Mouse (Mus musculus): ENCODE data around the gene Mx1. TPM values are rescaled to one million over a fixed set of nuclear protein-coding genes. Genes with fewer than 3 reads are reported as not detected.

Mx1 gene
- total RNA-seq (2022) = under 1 TPM in 3 of 4 experiments, not detected in 1; 0.13 to 0.51 (median 0.31) TPM

DNA sequence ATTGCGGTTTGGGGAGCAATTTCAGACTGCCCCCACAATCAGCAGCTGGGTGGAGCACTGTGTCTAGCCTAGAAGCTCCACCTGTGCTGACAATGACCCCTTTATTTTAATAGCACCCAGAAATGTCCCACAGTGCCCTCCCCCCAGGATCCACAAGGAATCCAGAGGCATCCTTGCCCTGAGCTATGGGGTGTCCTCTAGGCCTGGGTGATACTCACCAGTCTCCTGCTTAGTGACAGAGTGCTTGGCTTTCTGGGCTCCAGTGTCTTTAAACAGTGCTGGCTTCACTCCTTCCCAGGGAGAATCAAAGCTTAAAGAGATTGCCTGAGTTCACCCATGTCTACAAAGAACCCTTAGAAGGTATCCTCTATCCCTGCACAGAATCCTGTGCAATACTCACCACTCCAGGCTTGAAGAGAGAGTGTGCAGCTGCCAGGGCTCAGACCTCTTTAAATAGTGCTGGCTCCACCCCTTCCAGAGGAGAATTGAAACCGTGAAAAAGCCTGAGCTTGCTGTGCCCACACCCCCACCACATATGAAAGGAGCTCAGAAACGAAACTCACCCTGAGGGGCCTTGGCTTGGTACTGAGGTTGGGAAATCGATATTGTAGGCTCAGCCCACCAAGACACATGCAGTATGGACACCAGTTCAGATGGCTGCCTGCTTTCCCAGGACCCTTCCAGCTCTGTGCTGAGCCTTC, at the start of gene Mx1:
Gene Mx1 (minus strand): TSS at position 427 of the 701 bp plus-strand sequence.
- DNase-seq (ENCODE audit: low spot score in 2 of 2) = no peak

DNA sequence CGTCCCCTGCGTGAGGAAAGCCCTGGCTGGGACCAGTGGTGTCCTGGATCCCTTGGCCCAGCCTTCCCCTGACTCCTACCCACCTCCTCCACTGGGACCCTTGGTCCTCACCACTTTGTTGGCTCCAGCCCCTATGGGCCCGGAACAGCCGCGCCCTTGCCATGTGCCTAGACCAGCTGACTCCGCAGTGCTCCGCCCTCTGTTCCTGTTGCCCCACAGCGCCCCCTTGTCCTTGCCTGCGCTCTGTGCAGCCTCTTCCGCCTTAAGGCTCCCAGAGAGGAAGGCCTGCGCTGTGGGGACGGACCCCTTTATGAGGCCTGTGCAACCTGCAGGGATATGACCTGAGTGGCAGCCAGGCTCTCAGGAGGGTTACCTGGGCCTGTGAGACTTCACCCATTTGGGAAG, 49.6 kb upstream of the Mx1 start:
- DNase-seq (ENCODE audit: low spot score in 2 of 2) = no peak

DNA sequence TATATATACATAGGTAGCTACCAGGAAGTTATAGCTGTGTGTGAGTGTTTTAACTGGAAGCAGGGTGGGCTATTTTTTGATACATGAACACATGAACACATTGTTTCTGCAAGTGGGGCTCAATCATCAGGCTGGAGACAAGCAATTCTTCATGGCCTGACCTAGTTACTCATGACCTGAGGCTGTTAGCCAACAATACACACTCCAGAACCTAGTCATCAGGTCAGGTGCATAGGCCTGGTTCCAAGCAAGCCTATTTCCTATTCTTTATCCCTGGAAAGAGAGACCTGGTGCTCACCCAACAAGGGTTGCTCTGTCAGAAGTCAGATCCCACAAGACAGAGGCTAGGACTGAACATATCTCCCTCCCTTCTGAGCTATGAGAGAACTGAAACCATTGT, 48.8 kb upstream of the Mx1 start:
- DNase-seq (ENCODE audit: low spot score in 2 of 2) = no peak

DNA sequence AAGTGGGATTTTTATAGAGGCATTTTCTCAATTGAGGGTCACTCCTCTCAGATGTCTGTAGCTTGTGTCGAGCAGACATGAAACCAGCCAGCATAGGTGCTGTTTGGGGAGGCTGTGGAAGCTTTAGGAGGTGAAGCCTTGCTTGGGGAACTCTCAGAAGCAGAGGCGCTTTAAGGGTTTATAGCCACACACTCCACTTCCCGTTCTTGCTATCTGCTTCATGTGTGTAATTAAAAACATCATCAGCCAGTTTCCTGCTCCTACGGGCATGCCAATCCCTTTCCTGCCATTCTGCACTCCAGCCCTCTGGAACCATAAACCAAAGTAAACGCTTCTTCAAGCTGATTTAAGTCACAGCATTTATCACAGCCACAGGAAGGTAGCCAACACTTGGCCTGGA, 48.1 kb upstream of the Mx1 start:
- DNase-seq (ENCODE audit: low spot score in 2 of 2) = no peak

DNA sequence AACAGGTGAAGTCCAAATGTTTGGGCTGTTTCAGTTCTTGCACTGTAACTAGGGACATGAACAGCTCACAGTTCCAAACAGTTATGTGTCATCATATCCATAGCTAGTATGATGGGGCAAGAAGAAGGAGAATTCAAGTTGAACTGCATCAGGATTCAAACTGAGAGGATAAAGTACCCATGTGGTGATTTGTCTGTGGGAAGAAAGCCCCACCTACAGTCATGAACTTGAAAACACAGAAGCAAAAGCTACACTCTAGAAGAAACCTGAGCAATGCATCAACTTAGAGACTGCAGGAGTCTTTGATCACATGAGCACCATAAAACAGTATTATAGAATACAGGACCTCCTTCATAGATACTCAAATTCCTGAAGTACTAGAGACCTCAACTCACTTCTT, 45.1 kb upstream of the Mx1 start:
- DNase-seq (ENCODE audit: low spot score in 2 of 2) = no peak

DNA sequence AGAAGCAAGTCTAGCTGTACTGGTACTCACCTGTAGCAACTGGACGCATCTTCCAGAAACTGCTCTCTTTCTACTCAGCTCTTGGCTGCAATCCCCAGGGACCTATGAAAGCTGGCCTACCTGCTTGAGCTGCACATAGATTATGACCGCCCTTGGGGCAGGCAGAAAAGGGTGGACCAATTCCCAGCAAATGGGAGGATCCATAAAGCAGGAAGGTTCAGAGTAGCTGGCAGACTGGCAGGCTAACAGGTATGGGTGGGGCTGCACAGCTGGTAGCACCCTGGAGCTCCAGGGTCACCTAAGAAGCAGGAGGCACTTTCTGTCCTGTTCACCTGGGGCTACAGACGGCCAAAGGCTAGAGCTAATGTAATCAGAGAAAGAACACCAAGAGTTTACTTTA, 42.1 kb upstream of the Mx1 start:
- DNase-seq (ENCODE audit: low spot score in 2 of 2) = no peak

DNA sequence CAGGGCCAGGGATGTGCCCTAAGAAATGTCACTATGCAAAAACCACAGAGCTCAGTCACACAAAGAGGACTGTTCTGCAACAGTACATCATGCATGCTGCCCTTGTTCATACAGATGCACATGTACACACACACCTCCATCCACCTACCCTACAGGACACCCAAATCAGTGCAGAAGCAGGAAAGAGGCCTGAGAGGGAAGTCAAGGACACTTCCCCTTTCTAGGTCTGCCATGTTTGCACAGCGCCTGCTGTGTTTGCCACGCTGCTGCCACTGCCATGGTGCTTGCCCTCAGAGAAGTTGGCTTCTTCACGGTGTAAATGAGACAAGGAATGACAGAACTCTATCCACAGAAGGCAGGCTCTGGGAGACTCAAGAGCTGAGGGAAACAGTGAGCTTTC, 41.1 kb upstream of the Mx1 start:
- no peak for DNase-seq (ENCODE audit: low spot score in 2 of 2)

DNA sequence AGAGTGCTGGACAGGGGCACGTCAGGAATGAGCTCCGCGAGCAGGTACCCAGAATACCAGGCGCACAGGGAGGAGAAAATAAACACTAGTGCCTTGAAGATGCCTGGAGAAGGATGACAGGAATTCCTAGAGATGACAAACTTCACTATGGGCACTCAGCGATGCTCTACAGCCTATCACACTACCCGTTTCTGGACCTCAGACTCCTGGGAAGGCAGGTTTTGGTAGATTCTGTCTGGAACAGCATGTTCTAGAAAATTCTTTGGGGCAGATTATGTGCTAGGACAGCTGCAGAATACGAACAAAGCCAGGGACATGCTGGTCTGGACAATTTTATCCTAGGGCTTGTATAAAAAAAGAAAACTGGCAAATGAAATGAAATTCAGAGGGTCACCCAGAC, 38.2 kb upstream of the Mx1 start:
- no peak for DNase-seq (ENCODE audit: low spot score in 2 of 2)

DNA sequence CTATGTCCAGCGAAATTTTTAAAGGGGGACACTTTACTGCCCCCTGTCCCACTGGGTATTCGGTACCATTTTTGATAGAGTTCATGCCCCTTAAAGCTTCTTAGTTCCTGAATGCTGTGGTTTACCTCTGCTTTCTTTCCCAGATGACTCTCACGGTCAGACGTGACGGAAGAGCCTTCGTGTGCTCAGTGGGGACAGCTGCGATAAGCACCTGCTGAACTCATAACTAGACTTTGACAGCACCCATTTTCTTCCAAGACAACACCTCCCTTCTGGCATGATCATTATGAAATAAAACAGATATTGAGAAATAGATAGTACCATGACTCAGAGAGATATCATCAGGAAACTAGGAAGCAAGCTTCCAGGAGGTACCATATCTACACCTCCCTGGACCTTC, 36.7 kb upstream of the Mx1 start:
- DNase-seq (ENCODE audit: low spot score in 2 of 2) = no peak

DNA sequence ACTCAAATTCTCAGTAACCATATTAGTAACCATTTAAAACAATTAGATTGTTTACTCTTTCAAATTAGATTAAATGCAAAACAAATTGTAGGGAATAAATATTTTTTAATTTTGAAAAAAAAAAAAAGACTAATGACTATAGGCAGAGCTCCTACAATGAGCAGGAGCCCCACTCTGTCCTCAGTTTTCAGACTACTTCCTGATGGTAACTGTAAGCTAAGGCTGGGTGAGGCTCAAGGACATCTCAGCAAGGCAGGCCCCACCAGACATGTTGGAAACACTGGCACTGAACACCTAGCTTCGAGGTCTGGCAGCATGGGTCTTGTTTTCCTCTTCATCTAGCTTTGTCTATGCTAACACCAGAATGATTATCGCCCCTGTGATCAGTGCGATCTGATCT, 35.4 kb upstream of the Mx1 start:
- DNase-seq (ENCODE audit: low spot score in 2 of 2) = no peak

DNA sequence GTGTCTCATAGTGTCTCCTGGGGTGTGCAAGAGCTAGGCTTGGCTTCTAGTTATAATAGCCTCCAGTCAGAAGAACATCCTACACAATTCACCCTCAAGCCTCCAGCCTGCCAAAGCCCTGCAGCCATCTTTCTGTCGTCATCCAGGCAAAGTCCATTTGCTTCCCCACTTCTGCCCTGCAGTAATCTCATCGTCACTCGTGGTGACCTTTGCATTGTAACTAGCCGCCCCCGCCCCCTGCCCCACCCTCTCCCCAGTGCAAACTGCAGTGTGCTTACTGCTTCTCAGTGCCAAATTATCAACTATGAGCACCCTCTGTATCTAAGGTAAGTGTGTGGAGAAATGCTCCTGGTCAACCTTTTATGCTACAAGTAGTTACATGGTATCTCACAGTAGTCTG, 35.0 kb upstream of the Mx1 start:
- DNase-seq (ENCODE audit: low spot score in 2 of 2) = no peak

DNA sequence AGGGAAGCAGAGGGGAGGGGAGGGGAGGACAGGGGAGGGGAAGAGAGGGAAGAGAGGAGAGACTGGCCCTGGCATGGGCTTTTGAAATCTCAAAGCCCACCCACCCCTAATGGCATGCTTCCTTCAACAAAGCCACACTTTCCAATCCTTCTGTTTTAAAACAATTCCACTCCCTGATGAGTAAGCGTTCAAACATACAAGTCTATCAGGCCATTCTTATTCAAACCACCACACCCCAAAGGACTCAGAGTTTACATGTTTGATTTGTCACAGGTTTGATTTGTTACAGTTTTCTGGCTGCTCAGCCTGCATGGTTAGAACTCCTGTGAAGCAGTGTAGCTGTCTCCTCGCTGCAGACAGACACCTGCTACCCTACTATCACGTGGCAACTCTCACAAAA, 33.3 kb upstream of the Mx1 start:
- no peak for DNase-seq (ENCODE audit: low spot score in 2 of 2)

DNA sequence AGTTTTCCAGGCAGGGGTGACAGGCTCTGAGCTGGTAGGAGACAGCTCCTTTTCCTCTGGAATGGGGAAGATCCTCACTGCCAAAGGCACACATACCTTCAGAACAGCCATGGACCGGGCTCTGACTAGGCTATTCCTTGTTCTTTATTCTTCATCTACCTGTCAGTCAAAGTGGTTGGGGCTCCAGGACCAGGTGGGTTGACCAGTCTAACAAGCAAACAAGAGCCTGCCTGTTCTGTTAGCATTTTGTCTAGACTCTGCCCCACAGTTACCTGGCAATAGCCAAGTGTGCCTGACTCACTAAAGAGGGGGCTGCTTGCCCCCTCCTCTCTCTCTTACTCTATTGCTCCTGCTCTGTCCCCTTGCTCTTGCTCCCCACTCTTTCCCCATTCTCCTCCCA, 29.7 kb upstream of the Mx1 start:
- no peak for DNase-seq (ENCODE audit: low spot score in 2 of 2)

DNA sequence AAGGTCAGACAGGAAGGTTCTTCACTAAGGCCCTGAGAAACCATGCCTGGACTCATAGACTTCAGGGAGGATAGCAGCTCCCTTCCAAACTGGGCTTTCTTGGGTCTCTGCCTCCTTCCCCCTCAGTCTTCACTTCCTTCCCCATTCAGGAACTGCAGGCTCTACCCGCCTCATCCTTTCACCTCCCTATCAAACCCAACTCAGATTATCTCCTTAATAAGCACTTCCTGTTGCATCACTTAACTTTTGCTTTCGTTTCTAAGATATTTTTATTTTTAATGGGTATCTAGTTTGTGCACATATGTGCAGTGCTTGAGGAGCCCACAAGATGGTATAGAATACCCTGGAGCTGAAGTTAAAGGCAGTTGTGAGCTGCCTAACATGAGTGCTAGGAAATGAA, 15.9 kb upstream of the Mx1 start:
- no peak for DNase-seq (ENCODE audit: low spot score in 2 of 2)

DNA sequence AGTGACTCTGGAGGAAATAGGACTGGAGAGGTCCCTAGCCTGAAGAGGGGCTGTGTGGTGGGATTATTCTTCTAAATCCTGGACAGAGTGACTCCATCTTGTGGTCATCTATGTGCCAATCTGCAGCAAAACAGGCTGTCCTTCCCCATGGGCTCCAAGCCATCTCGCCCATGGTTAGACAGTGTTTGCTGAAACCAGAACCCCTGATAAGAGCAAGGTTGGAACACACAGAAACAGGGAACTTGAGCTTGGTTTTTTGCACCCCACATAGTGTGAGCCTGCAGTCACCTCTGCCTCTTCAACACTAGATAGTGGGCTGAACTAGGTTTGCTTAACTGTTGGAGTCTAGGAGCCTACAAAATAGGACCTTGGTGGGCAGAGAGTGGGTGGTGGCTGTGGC, 13.8 kb upstream of the Mx1 start:
- DNase-seq (ENCODE audit: low spot score in 2 of 2) = no peak

DNA sequence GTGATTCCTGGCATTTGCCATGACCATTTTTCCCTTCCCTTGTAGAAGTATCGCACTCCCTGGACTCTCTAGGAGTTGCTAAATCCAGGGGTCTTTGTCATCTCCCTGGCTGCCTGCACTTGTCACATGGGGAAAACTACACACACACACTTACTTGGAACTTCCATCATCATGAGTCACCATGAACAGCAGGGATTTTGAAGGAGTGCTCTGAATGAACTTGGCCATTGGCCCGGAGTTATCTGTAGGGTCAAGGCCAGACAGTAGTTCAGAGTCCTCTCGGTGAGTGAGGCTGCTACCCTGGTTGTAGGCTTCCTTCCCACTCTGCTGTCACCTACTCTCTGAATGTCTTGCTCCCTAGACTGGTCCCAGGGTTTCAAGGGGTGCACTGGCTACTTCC, 12.9 kb upstream of the Mx1 start:
- peak in 1 of 2 experiments; percentile 13 for DNase-seq (ENCODE audit: low spot score in 2 of 2)

DNA sequence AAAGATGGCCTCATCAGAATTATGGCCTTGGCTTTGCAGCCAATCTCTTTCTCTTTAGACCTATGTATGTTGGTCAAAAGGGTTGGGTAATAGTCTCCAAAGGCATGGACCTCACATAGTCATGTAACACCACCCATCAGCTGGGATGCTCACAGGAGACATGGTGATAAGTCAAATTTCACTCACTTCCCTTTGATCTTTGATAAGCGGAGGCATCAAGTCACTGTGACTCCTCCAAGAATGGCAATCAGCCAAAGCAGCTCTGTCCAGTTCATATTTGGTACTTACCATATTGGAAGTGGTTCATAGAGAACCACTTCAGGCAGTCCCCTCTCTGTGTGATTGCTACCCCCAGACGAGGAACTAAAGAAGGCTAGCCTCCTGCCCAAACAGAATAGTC, 12.0 kb upstream of the Mx1 start:
- DNase-seq (ENCODE audit: low spot score in 2 of 2) = no peak

DNA sequence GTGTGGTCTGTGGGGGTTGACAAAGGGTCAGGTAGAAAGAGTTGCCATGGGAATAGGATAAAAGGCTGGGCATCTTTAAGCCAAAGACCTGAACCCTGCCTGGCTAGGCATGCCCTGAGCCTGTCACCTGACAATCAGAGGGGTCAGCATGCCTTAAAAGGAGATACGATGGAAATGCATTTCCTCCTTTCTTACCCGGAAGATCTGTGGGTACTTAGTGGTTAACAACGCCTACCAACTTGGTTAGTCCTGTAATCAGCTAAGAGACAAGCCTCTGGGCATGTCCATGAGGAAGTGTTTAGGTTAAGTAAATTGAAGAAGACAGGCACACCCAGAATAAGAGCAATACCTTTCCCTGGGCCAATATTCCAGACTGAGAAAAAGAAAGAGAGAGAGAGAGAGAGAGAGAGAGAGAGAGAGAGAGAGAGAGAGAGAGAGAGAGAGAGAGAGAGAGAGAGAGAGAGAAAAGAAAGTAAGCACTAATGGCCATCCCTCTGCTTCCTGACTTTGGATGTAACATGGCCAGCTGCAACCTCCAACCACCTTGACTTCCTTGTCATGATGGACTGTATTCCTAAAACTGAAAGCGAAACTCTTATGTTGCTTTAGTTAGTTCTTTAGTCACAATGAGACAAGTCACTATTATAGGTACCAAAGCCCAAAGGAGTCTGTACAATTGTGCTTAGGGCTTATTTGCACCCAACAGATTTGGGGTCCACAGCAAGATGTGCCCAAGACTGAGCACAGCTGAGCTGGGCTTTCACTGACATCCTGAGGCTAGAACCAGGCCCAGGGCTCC, 5.5 kb upstream of the Mx1 start:
- DNase-seq (ENCODE audit: low spot score in 2 of 2) = no peak

DNA sequence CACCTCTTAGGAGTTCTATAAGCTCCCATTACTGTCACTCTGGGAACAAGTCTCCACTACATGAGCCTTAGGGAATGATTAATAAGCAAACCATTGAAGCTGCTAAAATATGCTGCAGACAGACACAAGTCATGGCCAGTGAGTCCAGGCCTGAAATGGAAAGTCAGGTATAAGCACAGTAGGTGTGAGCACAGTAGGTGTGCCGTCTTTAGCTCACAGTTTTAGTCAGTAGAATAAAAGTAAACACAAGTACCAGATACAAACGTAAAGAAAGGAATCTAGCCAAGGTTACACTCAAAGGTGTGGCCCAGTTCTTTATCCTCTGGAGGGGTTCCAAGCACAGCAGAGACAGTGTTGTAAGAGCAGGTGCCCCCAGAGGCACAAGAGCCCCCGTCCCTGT, 4.8 kb upstream of the Mx1 start:
- no peak for DNase-seq (ENCODE audit: low spot score in 2 of 2)

DNA sequence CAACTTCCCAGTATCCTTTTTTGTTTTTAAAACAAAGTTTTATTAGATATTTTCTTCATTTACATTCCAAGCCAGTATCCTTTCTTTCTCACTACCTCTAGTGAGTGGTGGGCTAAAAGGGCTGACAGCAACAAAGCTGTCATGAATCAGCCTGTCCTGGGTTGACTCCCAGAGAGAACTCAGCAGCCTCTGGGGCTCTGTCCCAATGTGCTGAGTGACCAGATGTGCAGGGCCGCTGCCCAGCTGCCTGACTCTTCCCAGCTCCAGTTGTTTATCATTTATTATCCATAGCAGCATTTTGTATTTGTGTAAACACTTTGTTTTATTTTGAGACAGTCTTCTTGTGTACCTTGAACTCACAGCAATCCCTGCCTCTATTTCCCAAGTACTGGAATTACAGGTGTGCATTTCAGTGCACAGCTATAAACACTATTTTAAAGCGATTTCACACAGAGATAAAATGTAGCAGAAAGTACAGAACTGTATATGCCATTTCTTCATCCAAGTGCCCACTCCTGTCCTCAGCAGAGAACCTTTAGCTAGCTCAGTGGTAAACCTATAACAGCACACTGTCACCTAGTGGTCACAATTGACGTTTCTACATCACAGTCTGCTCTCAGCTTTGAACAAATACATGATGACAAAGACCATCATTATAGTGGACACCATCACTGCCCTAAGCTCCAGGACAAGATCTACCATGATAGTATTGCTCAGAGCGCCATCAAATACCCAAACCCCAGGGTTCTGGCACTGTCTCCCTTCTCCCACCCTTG, 3.7 kb upstream of the Mx1 start:
- no peak for DNase-seq (ENCODE audit: low spot score in 2 of 2)

DNA sequence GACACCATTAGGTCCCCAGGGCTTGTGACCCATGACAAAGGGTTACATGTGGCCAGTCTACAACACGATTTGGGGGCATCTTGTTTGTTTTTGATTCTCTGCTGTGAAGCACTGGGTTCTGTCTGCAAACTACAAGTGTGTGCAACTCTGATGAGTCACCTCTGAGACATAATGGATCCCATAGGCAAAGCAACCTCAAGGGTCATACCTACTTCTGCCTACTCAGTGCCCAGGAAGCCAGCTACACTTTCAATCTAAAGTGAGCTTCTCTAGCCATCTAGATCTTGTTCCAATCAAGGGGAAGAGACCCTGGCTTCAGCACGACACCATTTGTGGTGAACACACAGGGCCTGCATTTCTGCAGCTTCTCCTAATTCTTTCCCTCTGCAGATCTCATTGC, 1.4 kb downstream of the Mx1 start:
- DNase-seq (ENCODE audit: low spot score in 2 of 2) = no peak

DNA sequence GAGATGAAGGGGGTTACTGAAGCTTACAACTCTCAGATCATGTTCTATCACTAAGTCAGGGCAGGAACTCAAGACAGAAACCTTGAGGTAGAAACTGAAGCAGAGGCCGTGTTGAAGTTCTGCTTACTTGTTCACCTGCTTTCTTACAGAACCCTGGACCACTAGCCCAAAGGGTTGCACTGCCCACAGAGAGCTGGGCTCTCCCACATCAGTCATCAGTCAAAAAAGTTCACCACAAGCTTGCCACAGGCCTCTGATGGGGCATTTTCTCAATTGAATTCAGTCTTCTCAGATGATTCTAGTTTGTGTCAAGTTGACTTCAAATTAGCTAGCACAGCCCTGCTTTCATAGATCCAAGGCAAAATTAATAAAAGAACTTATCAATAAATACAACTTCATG, 2.9 kb downstream of the Mx1 start:
- no peak for DNase-seq (ENCODE audit: low spot score in 2 of 2)

Measured in gastrocnemius, adult 8-10 months (tissue).